Mouse (Mus musculus) Patski (cell line): ENCODE measurements around the gene Eme2. TPM values are rescaled to one million over a fixed set of nuclear protein-coding genes. Genes with fewer than 3 reads are reported as not detected.

Source experiments
- ATAC-seq: fragments of 100-300 bp; one replicate; pipeline ENCODE4 v1.8.0; 2021
- CTCF ChIA-PET: fragments of 350-600 bp; sonication (Branson Sonifier 250); formaldehyde crosslinking; loops from one replicate; lab custom pipeline; 2022; ENCODE audit warnings: inconsistent platforms; lab: Charles Lee
- POLR2A ChIA-PET: fragments of 350-600 bp; sonication (Branson Sonifier 250); formaldehyde crosslinking; loops from one replicate; lab custom pipeline; 2022; ENCODE audit warnings: antibody characterized with exemption, inconsistent platforms; lab: Charles Lee
- DNase-seq: peaks from one replicate; pipeline ENCODE4 v3.0.0-alpha.2; 2011; ENCODE audit warnings: low read depth, low spot score
- H3K27me3 ChIP-seq: fragments of 371-371 bp; one replicate; pipeline ENCODE4 v1.5.1; 2021
- CTCF ChIP-seq: fragments of 100-300 bp; IDR thresholded peaks from one replicate; pipeline ENCODE4 v1.5.1; 2021
- in situ Hi-C: fragments of 300-500 bp; cut with MboI; formaldehyde crosslinking; loops from 3 replicates; pipeline ENCODE4 v1.11.1; 2018; ENCODE audit warnings: low pct_unique_long_range_greater_than_20kb, mixed read lengths
- polyA plus RNA-seq: library from polyadenylated mRNA; unstranded; gene quantifications from one replicate; pipeline ENCODE4 v1.2.3, GENCODE M21; 2021

The Eme2 gene
- polyA plus RNA-seq, 1 experiment from 2014 or later = 21.4 TPM

DNA sequence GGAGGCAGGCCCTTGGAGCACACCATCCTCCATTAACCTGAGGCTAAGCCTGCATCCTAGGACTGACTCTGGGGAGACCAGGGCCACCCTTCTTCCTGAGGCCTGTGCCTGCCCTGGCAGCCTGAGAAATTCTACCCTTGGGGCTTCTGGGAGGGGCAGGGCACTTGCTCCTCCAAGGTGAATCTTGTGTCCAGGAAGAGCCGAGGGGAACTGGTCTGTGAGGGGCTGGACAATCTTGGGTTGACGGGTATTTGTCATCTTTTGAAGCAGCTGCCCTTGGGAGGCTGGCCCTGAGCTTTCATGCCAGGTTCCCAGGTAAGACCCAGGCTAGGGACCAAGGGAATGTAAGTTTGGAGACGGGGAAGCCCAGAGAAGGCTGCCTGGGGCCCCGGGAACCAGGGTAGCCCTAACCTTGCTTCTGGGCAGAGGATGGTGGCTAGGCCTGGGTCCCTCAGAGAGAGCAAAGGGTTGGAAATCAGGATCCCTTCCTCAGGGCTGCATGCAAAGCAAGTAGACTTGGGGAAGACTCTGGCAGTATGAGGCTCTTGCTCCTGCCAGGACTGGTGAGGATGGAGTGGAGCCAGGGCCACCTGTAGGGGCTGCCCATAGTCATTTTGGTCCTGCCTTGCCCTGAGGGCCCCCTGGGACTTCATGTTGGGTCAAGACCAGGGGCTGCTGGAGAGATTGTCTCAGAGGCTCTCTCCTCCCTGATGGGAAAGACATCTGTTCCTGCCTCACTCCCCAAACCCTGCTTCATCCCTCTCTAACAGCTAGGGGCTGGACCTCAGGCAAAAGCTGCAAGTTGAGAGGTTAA lies 3.4 kb upstream of the Eme2 start:
- DNase-seq (no peak), ATAC-seq (no peak)
- no peaks in the 10 kb centered on the region for H3K27me3 ChIP-seq
- POLR2A ChIA-PET = no interaction called here
- TF ChIP-seq CTCF = no peak
- in situ Hi-C loops = no loop called here
- CTCF ChIA-PET = no interaction called here

GRCm38 (mm10) chr17:24897600-24897999 lies 2.7 kb upstream of the Eme2 start:
- H3K27me3 ChIP-seq = no peaks in the 10 kb centered on the region
- TF ChIP-seq CTCF = no peak
- DNase-seq (no peak), ATAC-seq (no peak)
- in situ Hi-C loops = no loop called here
- POLR2A ChIA-PET = no interaction called here
- CTCF ChIA-PET = no interaction called here

DNA sequence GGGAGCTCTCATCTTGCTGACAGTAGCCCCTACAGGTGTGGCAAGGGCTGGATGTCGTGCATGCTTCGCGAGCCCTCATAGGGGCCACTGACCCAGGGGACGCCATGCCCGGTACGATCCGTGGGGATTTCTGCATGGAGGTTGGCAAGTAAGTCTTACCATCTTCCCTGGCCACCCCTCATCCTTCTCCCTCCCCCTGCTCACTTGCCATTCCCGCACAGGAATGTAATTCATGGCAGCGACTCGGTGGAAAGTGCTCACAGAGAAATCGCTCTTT lies 2.0 kb upstream of the Eme2 start:
- CTCF ChIA-PET = no interaction called here
- ATAC-seq (no peak), DNase-seq (no peak)
- in situ Hi-C loops = no loop called here
- no peaks in the 10 kb centered on the region for H3K27me3 ChIP-seq
- POLR2A ChIA-PET = interaction anchor here (0.6 to 0.8 kb wide), 2 partner anchors 26 to 46 kb away, joined by 3 to 5 read pairs; partner anchors contain the start of gene Fahd1
- no peak for TF ChIP-seq CTCF

DNA sequence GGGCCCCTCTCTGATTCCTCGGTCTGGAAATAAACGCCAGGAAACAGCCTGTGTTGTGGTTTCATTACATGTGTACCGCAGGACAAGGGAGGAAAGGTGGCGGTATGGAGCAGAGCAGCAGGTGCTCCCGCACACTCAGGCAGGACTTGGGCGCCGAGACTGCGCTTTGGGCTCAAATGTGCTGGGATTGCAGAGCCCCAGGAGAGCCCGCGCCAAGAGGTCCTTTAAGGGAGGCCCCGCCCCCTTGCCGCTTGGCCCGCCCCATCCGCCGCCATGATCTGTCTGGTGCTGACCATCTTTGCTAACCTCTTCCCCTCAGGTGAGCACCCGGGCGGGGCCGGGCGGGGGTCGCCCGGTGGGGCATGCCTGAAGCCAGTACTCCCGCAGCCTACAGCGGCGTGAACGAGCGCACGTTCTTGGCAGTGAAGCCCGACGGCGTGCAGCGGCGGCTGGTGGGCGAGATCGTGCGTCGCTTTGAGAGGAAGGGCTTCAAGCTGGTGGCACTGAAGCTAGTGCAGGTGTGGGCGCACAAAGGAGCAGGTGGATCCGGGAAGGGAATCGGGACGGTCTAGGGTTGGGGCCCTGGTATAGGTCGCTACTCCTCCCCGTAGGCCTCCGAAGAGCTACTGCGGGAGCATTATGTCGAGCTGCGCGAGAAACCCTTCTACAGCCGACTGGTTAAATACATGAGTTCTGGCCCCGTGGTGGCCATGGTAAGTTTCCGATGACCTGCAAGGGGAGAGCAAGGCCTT lies 1.5 kb upstream of the Eme2 start, which contains the start of gene Nme3:
Nme3 (plus strand) TSS at position 260 of the 752 bp plus-strand sequence.
- TF ChIP-seq CTCF = no peak

DNA sequence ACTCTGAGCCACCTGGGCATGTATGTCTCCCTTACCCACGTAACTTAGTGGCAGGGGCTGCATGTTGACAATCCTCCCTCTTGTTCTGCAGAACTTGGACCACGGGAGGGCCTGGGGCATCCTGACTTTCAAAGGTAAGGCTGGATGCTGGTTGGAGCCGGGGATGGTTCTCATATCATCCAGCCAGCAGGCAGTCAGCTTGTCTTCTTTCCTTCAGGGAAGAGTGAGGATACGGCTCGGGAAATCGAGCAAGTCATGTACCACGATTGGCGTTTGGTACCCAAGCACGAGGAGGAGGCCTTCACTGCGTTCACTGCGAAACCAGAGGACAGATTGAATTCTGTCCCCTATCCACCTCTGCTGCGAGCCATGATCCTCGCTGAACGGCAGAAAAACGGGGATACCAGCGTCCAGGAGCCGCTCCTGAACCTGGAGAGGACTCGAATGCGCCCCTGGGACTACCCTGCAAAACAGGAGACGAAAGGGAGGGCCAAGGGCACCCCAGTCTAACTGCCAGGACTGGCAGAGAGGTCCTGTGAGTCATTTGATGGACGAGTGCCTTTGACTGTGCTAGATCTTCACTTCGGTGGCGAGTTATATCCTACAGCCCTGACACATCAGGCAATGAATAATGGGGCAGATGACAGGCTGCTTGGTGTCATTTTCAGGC lies 819 bp upstream of the Eme2 start:
- POLR2A ChIA-PET = interaction anchor here (0.8 to 1.2 kb wide), 2 partner anchors 18 to 35 kb away, joined by 3 to 4 read pairs; no protein-coding TSS in a partner anchor
- DNase-seq = peak; percentile 30
- TF ChIP-seq CTCF = no peak
- no peaks in the 10 kb centered on the region for H3K27me3 ChIP-seq
- CTCF ChIA-PET = no interaction called here
- peak; percentile 0 for ATAC-seq
- in situ Hi-C loops = no loop called here

More for the DNA sequence above, 1.5 kb upstream of the Eme2 start, which contains the start of gene Nme3:
- no peaks in the 10 kb centered on the region for H3K27me3 ChIP-seq
- in situ Hi-C loops = no loop called here
- peak; percentile 42 for ATAC-seq
- POLR2A ChIA-PET = interaction anchor here (0.6 to 0.8 kb wide), 2 partner anchors 26 to 46 kb away, joined by 3 to 5 read pairs; partner anchors contain the start of gene Fahd1
- no peak for DNase-seq
- CTCF ChIA-PET = no interaction called here

DNA sequence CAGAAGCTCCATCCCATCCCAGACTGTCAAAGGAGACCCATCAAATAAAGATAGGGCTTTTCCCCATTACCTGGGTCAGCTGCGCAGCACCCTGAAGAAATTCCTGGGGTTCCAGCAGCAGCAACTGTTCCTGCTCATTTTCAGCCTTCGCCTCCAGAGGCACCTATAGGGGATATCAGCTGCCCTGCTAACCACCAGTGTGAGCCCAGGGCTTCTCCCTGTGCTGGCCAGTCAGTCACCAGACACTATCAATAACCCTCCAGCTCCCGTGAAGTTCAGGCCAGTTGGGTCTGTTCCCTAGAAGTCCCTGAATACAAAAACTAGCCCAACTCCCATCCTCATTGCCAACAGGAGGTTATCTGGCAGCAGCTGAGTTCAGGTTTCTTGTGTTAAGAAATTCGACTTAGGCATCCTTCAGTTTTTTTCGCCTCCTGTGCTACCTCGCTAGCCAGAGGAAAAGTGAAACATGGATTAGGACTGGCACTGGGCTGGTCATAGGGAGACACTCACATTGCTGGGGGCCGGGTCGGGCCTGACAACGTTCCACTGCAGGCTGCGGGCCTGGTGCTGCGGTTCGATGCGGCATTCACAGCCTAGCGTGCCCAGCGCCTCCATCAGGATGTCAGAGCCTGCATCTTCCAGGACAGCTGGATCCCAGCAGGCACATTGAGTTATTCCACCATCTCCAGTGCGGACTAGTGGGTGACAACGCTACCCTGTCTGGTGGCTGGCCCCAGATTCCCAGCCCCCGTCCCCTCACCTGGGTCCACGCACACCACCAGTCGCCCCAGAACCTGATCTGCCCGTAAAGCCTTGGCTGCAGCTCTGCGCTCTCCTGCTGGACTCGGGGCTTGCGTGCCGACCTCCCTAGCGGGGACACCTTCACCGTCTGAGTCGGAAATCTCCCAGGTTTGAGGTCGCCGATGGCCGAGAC lies 559 bp downstream of the Eme2 start:
- H3K27me3 ChIP-seq = no peaks in the 10 kb centered on the region
- TF ChIP-seq CTCF = no peak
- ATAC-seq (no peak), DNase-seq (no peak)
- POLR2A ChIA-PET = interaction anchor here (0.8 to 1.4 kb wide), 5 partner anchors 19 to 71 kb away, joined by 3 to 4 read pairs (median 4); no protein-coding TSS in a partner anchor
- CTCF ChIA-PET = no interaction called here
- in situ Hi-C loops = no loop called here

DNA sequence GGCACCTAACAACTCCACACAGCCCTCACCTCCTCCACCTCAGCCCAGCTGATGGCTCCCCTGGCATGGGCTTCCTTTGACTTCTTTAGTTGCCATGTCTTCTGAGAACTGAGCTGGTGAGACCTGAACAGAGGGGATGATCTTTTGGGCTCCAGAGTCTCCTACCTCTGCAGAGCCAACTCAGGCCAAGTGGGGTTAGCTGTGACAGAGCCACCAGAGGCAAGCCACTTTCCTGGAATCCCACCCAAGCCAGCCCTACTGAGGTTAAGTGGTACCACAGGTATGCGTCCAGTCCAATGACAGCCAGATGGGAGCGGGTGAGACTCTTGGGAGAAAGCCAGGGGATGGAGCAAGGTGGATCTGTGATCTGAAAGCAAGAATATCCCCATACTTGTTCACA lies 1.6 kb downstream of the Eme2 start:
- in situ Hi-C loops = no loop called here
- ChIA-PET CTCF (no interaction called here), POLR2A (no interaction called here)
- no peak for TF ChIP-seq CTCF
- H3K27me3 ChIP-seq = no peaks in the 10 kb centered on the region
- DNase-seq (no peak), ATAC-seq (no peak)

DNA sequence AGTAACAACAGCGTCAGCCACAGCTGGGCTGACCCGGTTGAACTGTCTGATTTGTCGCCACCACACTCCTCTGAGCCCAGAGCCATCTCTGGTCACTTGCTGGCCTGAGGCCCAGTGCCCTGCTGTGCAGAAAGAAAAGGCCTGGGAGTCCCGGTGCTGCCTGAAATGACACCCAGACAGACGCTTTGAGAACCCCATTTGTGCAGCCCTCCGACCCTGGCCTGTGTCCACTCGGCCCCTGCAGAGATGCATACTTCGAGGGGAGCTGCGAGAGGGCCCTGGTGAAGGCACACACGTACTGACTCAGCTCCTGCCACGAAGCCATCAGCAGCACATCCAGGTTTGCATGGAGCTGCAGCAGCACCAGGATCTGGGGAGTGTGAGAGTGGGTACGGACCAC lies 2.1 kb downstream of the Eme2 start:
- in situ Hi-C loops = no loop called here
- no peak for TF ChIP-seq CTCF
- no peak for DNase-seq
- no peak for ATAC-seq
- ChIA-PET POLR2A (no interaction called here), CTCF (no interaction called here)
- H3K27me3 ChIP-seq = no peaks in the 10 kb centered on the region

DNA sequence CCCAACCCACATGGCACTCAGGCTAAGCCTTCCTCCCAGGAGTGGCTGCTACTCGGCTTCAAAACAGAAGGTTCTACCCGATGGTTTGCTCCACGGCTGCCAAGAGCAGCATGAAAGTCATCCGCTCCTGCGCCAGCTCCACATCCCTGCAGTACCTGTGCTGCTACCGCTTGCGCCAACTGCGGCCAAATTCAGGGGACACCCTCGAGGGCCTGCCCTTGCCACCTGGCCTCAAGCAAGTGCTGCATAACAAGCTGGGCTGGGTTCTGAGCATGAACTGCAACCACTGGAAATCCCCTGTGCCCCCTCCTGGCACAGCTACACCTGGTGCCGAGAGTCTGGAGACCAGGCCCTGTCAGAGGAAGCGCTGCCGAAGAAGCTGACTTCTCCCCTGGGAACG lies 3.6 kb downstream of the Eme2 start:
- DNase-seq = no peak
- no peak for TF ChIP-seq CTCF
- ATAC-seq = no peak
- no peaks in the 10 kb centered on the region for H3K27me3 ChIP-seq
- CTCF ChIA-PET = interaction anchor here (1.6 kb wide), 1 partner anchor 48 kb away, joined by 3 read pairs; no protein-coding TSS in a partner anchor
- in situ Hi-C loops = no loop called here
- POLR2A ChIA-PET = interaction anchor here (0.8 kb wide), 1 partner anchor 9 kb away, joined by 3 read pairs; no protein-coding TSS in a partner anchor
